Mouse (Mus musculus): ENCODE data around the gene Cd3g. TPM values are rescaled to one million over a fixed set of nuclear protein-coding genes. Genes with fewer than 3 reads are reported as not detected.
"Not testable (repeated sequence)": the region's sequence is repeated elsewhere in the genome, so short reads cannot be mapped to it uniquely, and the experiment has no call there.

Cd3g gene
- total RNA-seq, 2 experiments from 2014 or later: not detected

DNA sequence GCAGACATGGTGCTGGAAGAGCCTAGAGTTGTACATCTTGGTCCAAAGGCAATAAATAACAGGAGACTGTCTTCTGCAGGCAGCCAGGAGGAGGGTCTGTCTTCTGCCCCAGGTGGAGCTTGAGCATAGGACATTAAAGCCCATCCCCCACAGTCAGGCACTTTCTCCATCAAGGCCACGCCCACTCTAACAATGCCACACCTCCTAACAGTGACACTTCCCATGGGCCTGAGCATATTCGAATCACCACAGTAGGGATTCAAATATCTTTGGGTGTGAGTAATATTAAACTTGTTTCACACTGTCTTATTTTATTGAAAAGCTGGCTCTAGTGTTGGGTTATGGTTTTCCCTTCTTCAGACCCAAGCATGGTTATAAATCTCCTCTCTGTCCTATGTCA lies 11.6 kb upstream of the Cd3g start:
- DNase-seq (ENCODE audit: low spot score in 2 of 2): no peak
- intact Hi-C loops (cut with DNase I): no loop called here

GRCm38 (mm10) chr9:44986976-44987375 lies 6.7 kb upstream of the Cd3g start:
- intact Hi-C loops (cut with DNase I): no loop called here
- no peak for DNase-seq (ENCODE audit: low spot score in 2 of 2)

GRCm38 (mm10) chr9:44986242-44986781 lies 6.1 kb upstream of the Cd3g start:
- intact Hi-C loops (cut with DNase I): no loop called here
- DNase-seq (ENCODE audit: low spot score in 2 of 2): no peak

- no peak for DNase-seq (ENCODE audit: low spot score in 2 of 2)
- intact Hi-C loops (cut with DNase I): no loop called here
Measured at GRCm38 (mm10) chr9:44985721-44986161, 5.5 kb upstream of the Cd3g start.

DNA sequence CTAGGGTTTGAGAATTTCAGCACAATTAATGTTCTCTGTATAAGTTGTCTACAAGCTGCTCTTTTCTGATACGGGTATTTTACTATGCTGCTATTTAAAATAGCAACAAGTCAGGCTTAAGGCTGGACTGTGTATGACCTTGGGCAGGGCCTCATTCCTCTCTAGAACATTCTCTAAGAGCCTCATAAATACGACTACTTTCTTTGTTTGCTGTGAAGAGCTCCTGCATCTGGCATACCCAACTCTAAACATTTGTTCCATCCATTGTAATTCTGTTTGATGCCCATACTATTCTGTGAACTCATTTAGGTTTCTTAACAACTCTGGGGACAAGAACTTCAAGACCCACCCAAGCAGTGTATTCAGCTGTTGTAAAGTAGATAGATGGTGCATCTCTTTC lies 2.8 kb upstream of the Cd3g start:
- intact Hi-C loops (cut with DNase I): no loop called here
- no peak for DNase-seq (ENCODE audit: low spot score in 2 of 2)

DNA sequence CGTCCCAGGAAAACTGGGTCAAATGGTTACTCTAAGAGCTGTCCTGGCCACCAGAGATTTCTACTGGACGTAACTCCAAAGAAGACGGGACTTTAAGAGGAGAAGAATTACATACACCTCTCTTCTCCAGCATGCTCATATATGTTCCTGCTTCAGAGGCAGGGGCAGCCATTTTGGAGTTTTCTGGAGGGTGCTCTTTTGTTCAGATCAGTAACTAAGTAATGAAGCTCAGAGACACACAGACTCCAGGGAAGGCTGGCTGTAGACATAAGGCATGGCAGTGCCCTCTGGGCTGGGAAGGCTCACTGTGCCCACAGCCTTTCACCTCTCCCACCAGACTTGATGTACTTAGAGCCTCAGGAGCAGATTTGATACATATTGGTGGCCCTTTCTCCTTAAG lies 2.3 kb upstream of the Cd3g start:
- no peak for DNase-seq (ENCODE audit: low spot score in 2 of 2)
- intact Hi-C loops (cut with DNase I): no loop called here

DNA sequence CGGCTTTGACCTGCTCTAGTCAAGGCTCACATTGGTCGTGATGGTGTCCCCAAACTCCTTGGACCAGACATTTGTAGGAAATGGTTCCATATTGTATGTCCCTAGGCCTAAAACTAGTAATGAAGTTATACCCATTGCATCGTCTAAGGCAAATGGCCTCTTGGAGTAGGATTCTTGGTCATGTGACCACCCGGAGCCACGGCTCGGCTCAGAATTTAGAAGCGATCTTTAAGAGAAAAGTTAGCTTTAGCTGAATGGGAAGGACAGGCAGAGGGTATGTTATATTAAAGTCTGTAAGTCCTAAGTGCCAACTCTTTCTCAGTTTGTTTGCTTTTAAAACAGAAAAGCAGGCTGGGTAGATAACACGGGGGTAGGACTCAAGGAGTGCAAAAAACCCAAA lies 1.9 kb upstream of the Cd3g start:
- DNase-seq (ENCODE audit: low spot score in 2 of 2): no peak
- intact Hi-C loops (cut with DNase I): no loop called here

GRCm38 (mm10) chr9:44981676-44982075 lies 1.4 kb upstream of the Cd3g start, which contains the start of gene Cd3d:
Gene Cd3d, plus strand, starts transcription at chr9:44981786.
- intact Hi-C loops (cut with DNase I): no loop called here
- no peak for DNase-seq (ENCODE audit: low spot score in 2 of 2)

- no peak for DNase-seq (ENCODE audit: low spot score in 2 of 2)
- intact Hi-C loops (cut with DNase I): no loop called here
Measured at GRCm38 (mm10) chr9:44981104-44981503, 873 bp upstream of the Cd3g start.

DNA sequence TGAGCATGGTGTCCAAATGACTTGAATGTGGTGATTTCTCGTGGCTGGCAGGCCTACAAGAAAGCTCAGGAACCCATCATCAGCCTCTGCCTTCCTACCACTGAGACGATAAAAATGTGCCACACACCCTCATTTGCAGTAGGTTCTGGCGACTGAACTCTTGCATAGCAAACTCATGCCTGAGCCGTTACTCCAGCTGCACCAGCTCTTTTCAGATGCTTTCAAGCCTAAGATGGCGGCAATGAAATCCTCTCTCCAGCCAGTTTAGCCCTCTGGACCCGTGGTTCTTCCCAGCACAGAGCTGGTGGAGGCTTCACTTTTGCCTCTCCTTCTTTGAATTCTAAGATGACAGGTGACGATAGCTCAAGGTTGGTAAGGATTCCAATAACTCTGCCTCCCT lies 425 bp downstream of the Cd3g start:
- DNase-seq (ENCODE audit: low spot score in 2 of 2): no peak
- intact Hi-C loops (cut with DNase I): no loop called here

DNA sequence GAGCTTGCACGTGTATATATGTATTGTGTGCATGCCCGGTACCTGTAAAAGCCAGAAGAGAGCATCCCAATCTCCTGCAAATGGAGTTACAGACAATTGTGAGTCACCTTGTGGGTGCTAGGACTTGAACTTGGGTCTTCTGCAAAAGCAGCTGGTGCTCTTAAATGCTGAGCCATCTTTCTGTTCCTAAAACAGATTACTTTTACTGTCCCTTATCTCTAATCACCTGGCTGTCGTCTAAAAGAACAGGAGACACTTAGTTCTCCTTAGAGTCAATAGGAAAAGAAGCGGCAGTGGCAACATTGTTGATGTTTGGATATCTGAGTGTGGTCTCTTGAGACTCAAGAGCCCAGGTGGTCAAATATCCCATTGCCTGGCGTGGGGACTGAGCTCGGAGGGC lies 2.4 kb downstream of the Cd3g start:
- intact Hi-C loops (cut with DNase I): no loop called here
- DNase-seq (ENCODE audit: low spot score in 2 of 2): no peak

DNA sequence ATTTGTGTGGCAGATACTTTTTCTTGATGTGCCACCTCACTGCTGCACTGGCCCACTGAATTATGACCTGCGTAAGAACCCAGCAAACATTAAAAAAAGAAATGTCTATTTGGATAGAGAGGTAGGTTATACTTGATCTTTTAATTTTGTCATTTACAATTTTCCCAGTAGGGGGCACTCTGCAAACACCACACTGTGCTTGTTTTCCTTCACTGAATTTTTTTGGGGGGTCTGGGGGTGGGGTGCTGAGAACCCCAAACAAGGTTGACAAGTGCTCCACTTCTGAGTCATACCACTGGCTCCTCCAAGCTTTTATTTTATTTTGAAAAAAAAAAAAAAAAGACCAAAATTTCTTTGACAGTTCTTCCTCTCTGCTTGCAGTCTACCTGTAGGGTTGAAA lies 10.8 kb downstream of the Cd3g start:
- no peak for DNase-seq (ENCODE audit: low spot score in 2 of 2)
- intact Hi-C loops (cut with DNase I): loop anchor here (5.0 kb wide), 1 partner anchor 178 kb away; no protein-coding TSS in a partner anchor

DNA sequence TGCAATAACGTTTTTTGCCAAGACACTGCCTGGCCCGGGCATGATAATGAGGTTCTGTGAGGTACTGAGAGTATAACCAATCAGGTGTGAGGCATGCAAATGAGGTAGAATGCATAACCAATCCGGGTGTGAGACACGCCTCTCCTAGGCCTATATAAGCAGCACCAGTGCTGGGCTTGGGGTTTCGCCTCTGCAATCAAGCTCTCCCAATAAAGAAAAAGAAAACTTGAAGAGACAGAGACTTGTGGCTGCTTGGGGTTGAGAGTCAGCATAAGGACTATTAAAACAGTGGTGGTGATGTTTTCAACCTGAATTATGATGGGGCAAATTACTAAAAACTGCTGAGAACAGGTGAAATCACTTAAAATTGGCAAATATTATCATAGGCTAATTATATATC lies 12.5 kb downstream of the Cd3g start:
- intact Hi-C loops (cut with DNase I): loop anchor here (5.0 kb wide), 1 partner anchor 180 kb away; no protein-coding TSS in a partner anchor
- not testable (repeated sequence) for DNase-seq (ENCODE audit: low spot score in 2 of 2)

GRCm38 (mm10) chr9:44966815-44967242 lies 13.4 kb downstream of the Cd3g start:
- peak; percentile 24 to 61 for DNase-seq (ENCODE audit: low spot score in 2 of 2)
- intact Hi-C loops (cut with DNase I): loop anchor here (5.0 kb wide), 1 partner anchor 180 kb away; no protein-coding TSS in a partner anchor

DNA sequence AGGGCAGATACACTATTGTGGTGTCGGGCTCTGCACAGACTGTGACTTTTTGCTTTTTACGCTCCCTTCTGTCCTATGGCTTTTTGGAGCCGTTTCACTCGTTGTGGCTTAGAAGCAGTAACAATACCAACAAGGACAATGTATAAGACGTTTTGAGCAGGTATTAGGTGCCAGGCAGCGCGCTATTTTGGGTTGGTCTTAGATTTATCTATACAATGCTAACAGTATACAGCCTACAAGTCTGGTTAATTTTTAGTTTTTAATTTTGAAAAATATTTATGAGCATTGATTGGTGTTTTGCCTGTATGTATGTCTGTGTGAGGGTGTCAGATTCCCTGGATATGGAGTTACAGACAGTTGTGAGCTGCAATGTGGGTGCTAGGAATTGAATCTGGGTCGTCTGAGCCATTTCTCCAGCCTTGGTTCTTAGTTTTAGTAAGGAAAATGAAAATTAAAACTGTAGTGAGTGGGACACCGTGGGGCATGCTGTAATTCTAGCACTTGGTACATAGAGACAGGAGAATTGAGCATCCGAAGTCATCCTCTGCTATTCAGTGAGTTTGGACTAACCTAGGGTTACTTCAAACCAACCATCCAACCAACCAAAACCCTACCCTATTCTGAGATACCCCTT lies 14.3 kb downstream of the Cd3g start:
- no peak for DNase-seq (ENCODE audit: low spot score in 2 of 2)
- intact Hi-C loops (cut with DNase I): loop anchor here (2.0 to 5.0 kb wide), 2 partner anchors 89 to 181 kb away; partner anchors contain the start of gene Mpzl3

GRCm38 (mm10) chr9:44965126-44965832 lies 15.0 kb downstream of the Cd3g start, which contains the start of gene Ube4a:
Gene Ube4a, minus strand, starts transcription at chr9:44965600.
- intact Hi-C loops (cut with DNase I): loop anchor here (2.0 to 5.0 kb wide), 2 partner anchors 90 to 182 kb away; partner anchors contain the start of gene Mpzl3
- peak; percentile 99 to 100 for DNase-seq (ENCODE audit: low spot score in 2 of 2)

- intact Hi-C loops (cut with DNase I): no loop called here
- no peak for DNase-seq (ENCODE audit: low spot score in 2 of 2)
Measured at GRCm38 (mm10) chr9:44954432-44954831, 25.8 kb downstream of the Cd3g start.

- intact Hi-C loops (cut with DNase I): no loop called here
- DNase-seq (ENCODE audit: low spot score in 2 of 2): no peak
Measured at GRCm38 (mm10) chr9:44947836-44948235, 32.4 kb downstream of the Cd3g start.

- DNase-seq (ENCODE audit: low spot score in 2 of 2): no peak
- intact Hi-C loops (cut with DNase I): no loop called here
Measured at GRCm38 (mm10) chr9:44946185-44946695, 34.0 kb downstream of the Cd3g start.

DNA sequence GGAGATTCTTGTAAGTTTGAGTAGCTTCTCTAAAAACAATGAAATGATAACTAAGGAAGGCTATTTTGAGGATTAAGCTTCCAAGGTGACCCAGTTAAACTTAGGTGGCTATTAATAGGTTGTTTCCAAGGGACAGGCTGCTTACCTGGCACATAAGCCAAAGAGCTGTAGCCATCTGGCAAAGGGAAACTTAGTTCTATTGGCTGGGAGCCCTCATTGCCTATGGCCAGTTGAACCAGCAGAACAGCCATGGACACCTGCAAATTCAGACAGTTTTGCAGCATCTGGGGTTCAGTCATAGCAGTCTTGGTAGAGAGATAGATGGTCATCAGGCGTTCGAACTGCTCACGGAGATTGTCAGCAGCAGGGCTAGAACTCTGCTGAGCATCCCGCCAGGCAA lies 37.8 kb downstream of the Cd3g start:
- intact Hi-C loops (cut with DNase I): no loop called here
- no peak for DNase-seq (ENCODE audit: low spot score in 2 of 2)
